Mouse (Mus musculus) lung, postnatal 0 days (tissue): ENCODE measurements around the gene Mfap2. TPM values are rescaled to one million over a fixed set of nuclear protein-coding genes. Genes with fewer than 3 reads are reported as not detected.

ENCODE experiments used
- ATAC-seq: fragments of 200-750 bp; cut with Nextera tagmentation; 2 replicates; pipeline ENCODE4 v1.8.0; 2017; ENCODE audit warnings: moderate library complexity
- DNase-seq: peaks from one replicate; pipeline ENCODE4 v3.0.0-alpha.2; 2016; ENCODE audit warnings: low spot score
- H3K27ac ChIP-seq: fragments of 300-500 bp; sonication (generic); 2 replicates; pipeline ENCODE4 v1.5.1; 2014; ENCODE audit warnings: antibody characterized with exemption, mild to moderate bottlenecking, low read length, mixed read lengths
- H3K27me3 ChIP-seq: fragments of 300-500 bp; sonication (generic); replicated peaks from 2 replicates; pipeline ENCODE4 v1.6.1; 2014; ENCODE audit warnings: low read length, mixed read lengths; ENCODE audit not compliant: insufficient read depth
- H3K36me3 ChIP-seq: fragments of 300-500 bp; sonication (generic); 2 replicates; pipeline ENCODE4 v1.6.1; 2014; ENCODE audit warnings: low read length, mixed read lengths; ENCODE audit not compliant: insufficient read depth
- H3K4me1 ChIP-seq: fragments of 300-500 bp; sonication (generic); 2 replicates; pipeline ENCODE4 v1.6.1; 2014; ENCODE audit warnings: antibody characterized with exemption, low read depth, low read length, mixed read lengths; ENCODE audit not compliant: insufficient read depth
- H3K4me2 ChIP-seq: fragments of 300-500 bp; sonication (generic); replicated peaks from 2 replicates; pipeline ENCODE4 v1.6.1; 2014; ENCODE audit warnings: low read depth, mild to moderate bottlenecking, low read length, moderate library complexity, mixed read lengths
- H3K4me3 ChIP-seq: fragments of 300-500 bp; sonication (generic); 2 replicates; pipeline ENCODE4 v1.5.1; 2014; ENCODE audit warnings: low read depth, low read length
- H3K9ac ChIP-seq: fragments of 300-500 bp; sonication (generic); replicated peaks from 2 replicates; pipeline ENCODE4 v1.6.1; 2014; ENCODE audit warnings: low read depth, mild to moderate bottlenecking
- H3K9me3 ChIP-seq: fragments of 300-500 bp; sonication (generic); 2 replicates; pipeline ENCODE4 v1.6.1; 2016; ENCODE audit warnings: low read length, mixed read lengths
- CTCF ChIP-seq: IDR thresholded peaks from 2 replicates; pipeline ENCODE4 v1.5.1; 2016; ENCODE audit warnings: antibody characterized with exemption, mild to moderate bottlenecking
- EP300 ChIP-seq: IDR thresholded peaks from 2 replicates; pipeline ENCODE4 v1.6.1; 2016; ENCODE audit warnings: antibody characterized with exemption, mild to moderate bottlenecking, control low read depth
- WGBS: fragments of 180-500 bp; shearing (Covaris S2); extraction: QIAGEN DNeasy Blood & Tissue Kit; methylation state at CpG from one replicate; pipeline ENCODE4 v1.1.7; 2014; 5-methylcytosine and 5-hydroxymethylcytosine counted together
- polyA plus RNA-seq: library from polyadenylated mRNA; unstranded; fragments of >200 nt; fragmentation: Nextera tagmentation; extraction: Ambion mirVana; gene quantifications from 2 replicates; pipeline ENCODE4 v1.2.1, GENCODE M21; 2015

Mfap2 gene
- polyA plus RNA-seq, 1 experiment from 2014 or later: 422 TPM

DNA sequence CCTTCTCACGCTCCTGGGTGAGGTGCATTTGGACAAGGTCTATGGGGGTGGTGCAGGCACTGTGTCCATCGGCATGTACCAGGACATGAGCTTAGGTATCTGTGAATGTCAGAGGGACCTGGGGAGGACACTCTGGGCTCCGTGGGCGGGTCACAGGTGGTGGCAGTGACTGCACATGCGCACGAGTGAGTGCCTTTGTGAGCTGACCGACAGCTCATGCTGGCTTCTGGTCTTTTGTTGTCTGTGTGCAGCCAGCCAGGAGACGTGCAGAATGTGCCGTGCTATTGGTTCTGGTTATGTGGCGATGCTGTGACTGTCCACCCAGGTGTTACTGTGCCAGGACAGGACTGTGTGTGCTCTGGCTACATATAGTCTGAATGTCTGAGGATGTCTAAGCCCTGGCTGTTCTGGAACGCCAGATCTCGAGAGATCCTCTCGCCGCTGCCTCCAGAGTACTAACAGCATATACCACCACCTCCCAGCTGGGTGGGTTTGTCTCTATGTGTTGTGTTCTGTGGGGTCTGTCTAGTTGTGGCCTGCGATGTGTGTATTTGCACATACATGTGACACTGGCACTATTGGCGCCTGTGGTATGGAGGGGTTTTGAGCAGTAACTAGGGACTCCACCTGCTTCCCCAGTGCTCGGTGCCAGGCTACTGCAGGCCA is 38.7 kb downstream of the Mfap2 start:
- no peaks in the 10 kb centered on the region for H3K9me3 ChIP-seq
- ATAC-seq (no peak), DNase-seq (no peak)
- H3K36me3 ChIP-seq: no peaks in the 10 kb centered on the region
- 81% methylated on average over 17 of the region's 17 CpGs for WGBS
- no peaks in the 10 kb centered on the region for H3K27me3 ChIP-seq
- H3K4me3 ChIP-seq: no peak overlapping the region
- H3K4me1 ChIP-seq: no peaks in the 10 kb centered on the region
- no peak overlapping the region for H3K9ac ChIP-seq
- H3K27ac ChIP-seq: no peak overlapping the region
- no peak overlapping the region for H3K4me2 ChIP-seq
- TF ChIP-seq EP300: no peak
- TF ChIP-seq CTCF: no peak

DNA sequence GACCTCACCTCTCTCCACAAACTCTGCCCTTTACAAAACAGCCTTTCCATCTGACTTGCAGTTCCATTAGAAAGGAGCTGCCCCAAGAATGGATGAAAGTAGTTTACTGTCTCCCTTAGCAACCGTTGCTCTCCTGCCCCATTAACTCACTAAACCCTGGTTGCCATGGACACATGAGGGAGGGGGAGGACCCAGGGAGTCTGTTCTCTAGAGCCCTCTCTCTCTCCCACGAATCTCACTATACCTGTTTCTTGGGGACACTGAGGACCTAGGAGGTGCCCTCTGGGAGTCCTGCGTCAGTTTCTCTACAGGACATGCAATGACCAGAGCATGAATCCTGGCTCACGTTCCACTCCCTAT is 39.2 kb downstream of the Mfap2 start:
- Histone ChIP-seq H3K4me2 (no peak overlapping the region), H3K36me3 (no peaks in the 10 kb centered on the region), H3K4me3 (no peak overlapping the region), H3K27me3 (no peaks in the 10 kb centered on the region), H3K9me3 (no peaks in the 10 kb centered on the region), H3K4me1 (no peaks in the 10 kb centered on the region), H3K9ac (no peak overlapping the region), H3K27ac (no peak overlapping the region)
- ATAC-seq (no peak), DNase-seq (no peak)
- WGBS: 51% methylated on average over 4 of the region's 4 CpGs
- TF ChIP-seq CTCF (no peak), EP300 (no peak)

DNA sequence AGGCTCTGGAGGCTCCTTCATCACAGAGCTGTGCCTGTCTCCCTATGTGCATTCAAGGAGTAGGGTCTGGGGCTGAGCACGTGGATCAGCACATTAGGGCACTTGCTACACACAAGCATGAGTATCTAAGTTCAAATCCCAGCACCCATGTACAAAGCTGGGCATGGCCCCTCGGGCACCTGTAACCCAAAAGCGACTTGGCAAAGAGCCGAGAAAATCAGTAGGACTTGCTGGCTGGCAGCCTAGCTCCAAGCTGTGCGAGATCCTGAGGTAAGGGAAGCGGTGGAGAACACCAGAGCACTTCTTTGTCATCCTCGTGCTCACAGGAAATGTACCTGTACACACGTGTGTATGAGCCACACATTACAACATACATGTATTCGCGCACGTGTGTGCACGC is 42.2 kb downstream of the Mfap2 start:
- no peak overlapping the region for H3K4me2 ChIP-seq
- DNase-seq (no peak), ATAC-seq (no peak)
- WGBS: 77% methylated on average over 12 of the region's 12 CpGs
- H3K9me3 ChIP-seq: no peaks in the 10 kb centered on the region
- no peaks in the 10 kb centered on the region for H3K27me3 ChIP-seq
- TF ChIP-seq EP300 (no peak), CTCF (no peak)
- no peaks in the 10 kb centered on the region for H3K4me1 ChIP-seq
- H3K4me3 ChIP-seq: no peak overlapping the region
- H3K27ac ChIP-seq: no peak overlapping the region
- no peak overlapping the region for H3K9ac ChIP-seq
- no peaks in the 10 kb centered on the region for H3K36me3 ChIP-seq

DNA sequence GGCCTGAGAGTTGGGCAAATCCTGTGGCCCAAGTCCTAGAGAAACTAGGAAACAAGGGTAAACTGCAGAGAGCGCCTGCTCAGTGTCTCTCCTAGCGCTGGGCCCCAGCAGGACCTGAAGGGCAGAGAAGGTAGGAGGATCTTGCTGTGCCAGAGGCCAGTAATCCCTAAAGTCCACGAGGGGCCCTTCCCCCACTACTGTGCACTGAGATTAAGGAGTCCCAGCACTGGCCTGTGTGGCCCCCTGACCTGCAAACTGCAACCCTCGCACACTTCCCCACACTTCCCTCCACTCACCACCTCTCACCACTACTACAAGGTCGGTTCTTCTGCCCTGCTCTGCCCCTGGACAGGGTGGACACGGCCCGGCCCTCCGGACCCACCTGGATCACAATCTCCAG is 42.9 kb downstream of the Mfap2 start:
- ATAC-seq (no peak), DNase-seq (no peak)
- no peaks in the 10 kb centered on the region for H3K36me3 ChIP-seq
- H3K9ac ChIP-seq: no peak overlapping the region
- no peak overlapping the region for H3K27ac ChIP-seq
- H3K4me3 ChIP-seq: no peak overlapping the region
- no peaks in the 10 kb centered on the region for H3K27me3 ChIP-seq
- H3K9me3 ChIP-seq: no peaks in the 10 kb centered on the region
- no peak overlapping the region for H3K4me2 ChIP-seq
- no peak for TF ChIP-seq CTCF
- no peak for TF ChIP-seq EP300
- no peaks in the 10 kb centered on the region for H3K4me1 ChIP-seq
- 56% methylated on average over 8 of the region's 8 CpGs for WGBS

DNA sequence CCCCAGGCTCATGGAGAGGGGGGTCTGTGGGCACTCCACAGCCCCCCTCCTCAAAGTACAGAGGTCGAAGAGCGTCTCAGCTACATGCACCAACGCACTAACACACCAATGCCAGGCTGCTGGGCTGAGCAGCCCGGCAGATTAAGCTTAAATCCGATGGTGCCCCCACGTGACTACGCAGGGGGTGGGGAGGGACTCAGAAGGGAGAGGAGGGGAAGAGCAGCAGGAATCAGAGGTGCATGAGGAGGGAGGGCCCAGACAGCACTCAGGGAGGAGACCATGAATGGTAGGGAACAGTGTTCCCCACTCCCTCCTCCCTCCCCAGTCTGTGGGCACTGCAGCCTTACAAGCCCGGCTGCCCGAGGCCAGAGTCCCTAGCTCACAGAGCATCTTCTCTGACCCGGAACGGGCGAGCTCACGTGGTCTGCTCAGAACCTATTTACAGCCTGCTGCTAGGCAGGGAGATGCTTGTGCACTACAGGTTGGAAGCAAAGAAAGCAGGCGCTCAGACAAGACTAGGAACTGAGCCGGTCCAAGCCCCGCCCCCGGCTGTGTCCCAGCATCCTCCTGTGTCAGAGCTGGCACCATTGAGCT is 43.4 kb downstream of the Mfap2 start:
- no peaks in the 10 kb centered on the region for H3K9me3 ChIP-seq

DNA sequence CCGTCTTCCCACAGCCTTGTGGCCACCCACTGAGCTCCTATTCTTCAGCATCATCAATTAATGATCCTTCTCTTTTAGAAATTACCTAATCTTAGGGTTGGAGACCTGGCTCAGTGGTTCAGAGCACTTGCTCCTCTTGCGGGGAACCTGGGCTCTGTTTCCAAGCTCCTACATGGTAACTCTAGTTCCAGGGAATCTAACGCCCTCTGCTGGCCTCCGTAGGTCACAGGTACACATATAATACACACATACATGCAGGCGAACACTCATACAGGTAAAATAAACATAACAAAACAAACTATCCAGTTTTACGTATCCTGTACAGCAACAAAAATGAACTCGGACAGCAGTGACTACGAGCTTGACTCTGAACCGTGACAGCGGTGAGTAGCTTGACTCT is 46.8 kb downstream of the Mfap2 start:
- WGBS: 96% methylated on average over 10 of the region's 10 CpGs
- Histone ChIP-seq H3K9ac (no peak overlapping the region), H3K4me2 (no peak overlapping the region), H3K27me3 (no peaks in the 10 kb centered on the region), H3K4me3 (no peak overlapping the region), H3K9me3 (no peaks in the 10 kb centered on the region), H3K4me1 (peaks cover 3% of the 10 kb centered on the region; the same call in 1 of the 2 replicates), H3K27ac (no peak overlapping the region), H3K36me3 (no peaks in the 10 kb centered on the region)
- DNase-seq: no peak
- TF ChIP-seq EP300: no peak
- TF ChIP-seq CTCF: peak; percentile 4; the same call in 1 of the 2 replicates
- no peak for ATAC-seq

More for the DNA sequence above, 43.4 kb downstream of the Mfap2 start:
- TF ChIP-seq EP300 (no peak), CTCF (no peak)
- Histone ChIP-seq H3K27me3 (no peaks in the 10 kb centered on the region), H3K4me3 (no peak overlapping the region), H3K4me1 (no peaks in the 10 kb centered on the region), H3K9ac (no peak overlapping the region), H3K27ac (no peak overlapping the region), H3K36me3 (no peaks in the 10 kb centered on the region), H3K4me2 (no peak overlapping the region)
- WGBS: 57% methylated on average over 17 of the region's 17 CpGs
- 0 out of 2 replicates have a peak, but pooled peaks have one; percentile 11 for ATAC-seq
- no peak for DNase-seq
